Mouse (Mus musculus) G1E (cell line): Measurements from ENCODE around the gene Ppp1r27. TPM values are rescaled to one million over a fixed set of nuclear protein-coding genes. Genes with fewer than 3 reads are reported as not detected.

Experiments
- ATAC-seq: 2 replicates; pipeline ENCODE4 v1.8.0; 2016; ENCODE audit warnings: mild to moderate bottlenecking; ENCODE audit not compliant: insufficient number of reproducible peaks, poor library complexity, low FRiP score, severe bottlenecking; ENCODE audit errors: extremely low read depth
- DNase-seq: peaks from one replicate; pipeline ENCODE4 v3.0.0; 2012; ENCODE audit warnings: low spot score
- H3K27me3 ChIP-seq: 2 replicates; pipeline ENCODE4 v1.6.1; 2012; ENCODE audit warnings: mild to moderate bottlenecking, low read length, inconsistent platforms; ENCODE audit not compliant: insufficient read depth
- H3K36me3 ChIP-seq: replicated peaks from 2 replicates; pipeline ENCODE3; 2012; ENCODE audit warnings: mild to moderate bottlenecking, inconsistent platforms
- H3K4me1 ChIP-seq: 2 replicates; pipeline ENCODE4 v1.6.1; 2012; ENCODE audit warnings: low read depth, low read length, inconsistent platforms, mixed read lengths; ENCODE audit not compliant: insufficient read depth
- H3K4me3 ChIP-seq: 2 replicates; pipeline ENCODE4 v1.5.1; 2012; ENCODE audit warnings: low read depth, mild to moderate bottlenecking, inconsistent platforms, low read length, moderate library complexity, mixed read lengths
- H3K9me3 ChIP-seq: replicated peaks from 2 replicates; pipeline ENCODE4 v1.6.1; 2012; ENCODE audit warnings: inconsistent platforms
- CTCF ChIP-seq: IDR thresholded peaks from 2 replicates; pipeline ENCODE4 v1.5.1; 2012; ENCODE audit warnings: low read depth, low read length, inconsistent platforms, mixed read lengths
- GATA1 ChIP-seq: IDR thresholded peaks from 2 replicates; pipeline ENCODE4 v1.6.1; 2012; ENCODE audit warnings: borderline replicate concordance, low read length, inconsistent platforms, mixed read lengths
- GATA2 ChIP-seq: IDR thresholded peaks from 2 replicates; pipeline ENCODE4 v1.6.1; 2012; ENCODE audit warnings: low read depth, low read length, inconsistent platforms, borderline replicate concordance
- POLR2AphosphoS5 ChIP-seq: IDR thresholded peaks from 2 replicates; pipeline ENCODE4 v1.6.1; 2012; ENCODE audit warnings: low read depth, low read length, inconsistent platforms; ENCODE audit not compliant: insufficient replicate concordance
- TAL1 ChIP-seq: conservative IDR thresholded peaks from 2 replicates; pipeline ENCODE4 v1.6.1; 2012; ENCODE audit warnings: low read depth, low read length, inconsistent platforms, mixed read lengths
- polyA plus RNA-seq: library from polyadenylated mRNA; stranded (reverse); fragments of >175 nt; gene quantifications from 2 replicates; pipeline ENCODE4 v1.2.3, GENCODE M21; 2012
- total RNA-seq, 2 experiments: library from RNA; stranded (forward) in 1 of 2; stranded (reverse) in 1 of 2; fragments of 200-1000 nt in 1 of 2; fragments of >200 nt in 1 of 2; fragmentation: Nextera tagmentation in 1 of 2; gene quantifications; 2 replicates each; pipeline ENCODE4 v1.2.3; 2014 to 2017

Gene Ppp1r27
- total and polyA plus RNA-seq, 3 experiments: not detected

DNA sequence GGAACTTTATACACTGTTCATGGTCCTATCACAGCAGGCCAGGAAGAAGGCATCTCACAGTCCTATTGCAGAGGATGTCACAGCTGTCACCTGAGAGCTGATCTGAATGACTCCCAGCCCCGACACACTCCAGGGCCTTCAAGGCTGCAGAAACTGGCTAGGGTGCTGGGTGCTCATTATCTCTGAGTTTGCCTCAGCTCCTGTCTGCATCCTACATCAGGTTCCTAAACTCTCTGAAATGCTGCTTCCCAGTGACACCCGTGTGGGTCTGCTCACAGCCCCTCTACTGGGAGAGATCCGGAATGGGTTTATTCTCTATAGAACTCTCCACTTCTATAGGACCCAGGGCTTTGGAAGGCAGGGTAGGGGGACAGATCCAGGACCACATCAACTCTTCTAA, 2.7 kb downstream of the Ppp1r27 start:
- Histone ChIP-seq H3K36me3 (peaks cover 66% of the 10 kb centered on the region), H3K4me3 (peak overlapping the region; percentile 87; the same call in 1 of the 2 replicates), H3K4me1 (peaks cover 36% of the 10 kb centered on the region), H3K27me3 (peaks cover 2% of the 10 kb centered on the region; the same call in 1 of the 2 replicates), H3K9me3 (no peaks in the 10 kb centered on the region)
- DNase-seq (no peak), ATAC-seq (no peak)
- TF ChIP-seq GATA1 (no peak), POLR2AphosphoS5 (no peak), GATA2 (no peak), CTCF (no peak), TAL1 (no peak)

DNA sequence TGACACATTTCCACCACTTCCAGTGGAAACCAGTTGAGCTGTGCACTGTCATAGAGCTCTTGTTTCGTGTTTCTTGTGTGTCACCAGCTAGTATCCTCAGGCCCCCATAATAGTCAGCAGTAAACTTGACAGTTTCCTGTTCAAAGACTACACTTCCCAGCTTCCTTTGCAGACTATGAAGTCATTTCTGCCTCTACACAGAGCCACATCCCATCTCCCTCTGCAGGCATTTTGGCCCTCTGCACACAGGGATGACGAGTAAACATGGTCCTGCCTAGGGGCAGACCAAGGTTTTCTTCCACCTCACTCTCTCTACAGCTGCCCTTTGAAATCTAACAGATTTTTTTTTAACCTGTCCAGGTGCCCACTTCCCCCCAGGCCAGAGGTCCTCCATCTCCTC, 3.5 kb downstream of the Ppp1r27 start:
- DNase-seq (no peak), ATAC-seq (peak; percentile 32; the same call in 1 of the 2 replicates)
- peaks cover 36% of the 10 kb centered on the region for H3K4me1 ChIP-seq
- peaks cover 73% of the 10 kb centered on the region for H3K36me3 ChIP-seq
- no peak overlapping the region for H3K4me3 ChIP-seq
- no peak for TF ChIP-seq CTCF
- no peak for TF ChIP-seq POLR2AphosphoS5
- TF ChIP-seq TAL1: no peak
- TF ChIP-seq GATA1: no peak
- no peak for TF ChIP-seq GATA2
- H3K27me3 ChIP-seq: no peaks in the 10 kb centered on the region
- H3K9me3 ChIP-seq: no peaks in the 10 kb centered on the region

DNA sequence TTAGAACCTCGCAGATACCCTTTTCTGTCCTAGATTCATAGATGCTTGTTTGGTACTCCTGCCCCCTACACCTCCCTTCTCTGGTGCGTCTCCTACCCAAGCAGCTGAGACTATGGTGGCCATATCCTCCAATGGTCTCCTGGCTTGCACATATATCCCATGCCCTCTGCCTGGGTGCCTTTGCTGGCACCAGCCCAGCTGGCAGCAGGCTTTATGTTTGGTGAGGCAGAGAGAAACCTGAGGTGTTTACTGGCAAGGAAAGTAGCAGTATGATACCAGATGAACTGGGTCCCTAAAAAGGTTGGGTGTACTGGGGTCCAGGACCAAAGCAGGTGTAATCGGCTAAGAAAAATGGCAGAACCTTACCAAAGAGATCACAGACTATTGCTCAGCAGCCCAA, 5.0 kb downstream of the Ppp1r27 start:
- TF ChIP-seq TAL1 (no peak), POLR2AphosphoS5 (no peak), CTCF (no peak), GATA2 (no peak), GATA1 (no peak)
- Histone ChIP-seq H3K4me3 (no peak overlapping the region), H3K27me3 (no peaks in the 10 kb centered on the region), H3K36me3 (peaks cover 74% of the 10 kb centered on the region), H3K9me3 (no peaks in the 10 kb centered on the region), H3K4me1 (peaks cover 39% of the 10 kb centered on the region)
- DNase-seq (no peak), ATAC-seq (no peak)

DNA sequence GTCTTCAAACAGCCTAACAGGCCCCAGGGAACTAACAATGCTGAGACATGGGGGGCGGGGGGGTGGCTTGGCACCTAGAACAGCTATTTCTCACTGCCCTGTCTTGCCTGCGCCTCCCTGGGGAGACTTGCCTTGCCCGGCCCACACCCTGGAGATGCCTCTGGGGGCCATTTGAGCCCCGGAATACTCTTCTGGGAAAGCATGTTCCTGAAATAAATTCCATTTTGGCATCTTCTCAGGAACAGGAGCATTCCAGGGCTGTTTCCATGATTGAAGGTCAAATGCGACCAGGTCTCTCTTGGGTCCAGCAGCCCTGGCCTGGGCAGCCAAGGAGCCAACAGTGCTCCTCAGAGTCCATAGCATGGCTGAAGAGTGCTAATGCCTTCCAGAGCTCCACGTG, 8.6 kb downstream of the Ppp1r27 start:
- DNase-seq: no peak
- Histone ChIP-seq H3K9me3 (no peaks in the 10 kb centered on the region), H3K27me3 (peaks cover 21% of the 10 kb centered on the region), H3K4me1 (peaks cover 26% of the 10 kb centered on the region), H3K4me3 (no peak overlapping the region), H3K36me3 (peaks cover 59% of the 10 kb centered on the region)
- ATAC-seq: no peak
- TF ChIP-seq GATA1: no peak
- TF ChIP-seq CTCF: no peak
- no peak for TF ChIP-seq POLR2AphosphoS5
- no peak for TF ChIP-seq TAL1
- TF ChIP-seq GATA2: no peak

DNA sequence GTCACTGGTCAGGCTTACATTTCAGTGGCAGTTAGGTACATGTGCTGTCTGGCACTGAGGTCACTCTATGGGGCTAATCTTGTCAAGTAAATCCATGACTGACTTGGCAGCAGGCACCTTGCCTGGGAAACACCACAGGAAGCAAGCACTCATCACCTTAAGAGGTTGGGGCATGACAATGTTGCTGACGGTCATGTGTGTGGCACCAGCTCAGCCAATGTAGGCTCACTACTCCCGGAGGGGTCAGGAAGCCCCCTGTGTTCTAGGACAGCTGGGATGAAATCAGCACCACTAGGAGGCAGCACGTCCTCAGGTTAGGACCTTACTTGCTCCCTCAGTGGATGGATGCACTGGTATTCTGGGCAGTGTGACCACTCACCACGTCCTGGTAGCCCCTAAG, 9.0 kb downstream of the Ppp1r27 start:
- Histone ChIP-seq H3K4me1 (peaks cover 24% of the 10 kb centered on the region), H3K4me3 (no peak overlapping the region), H3K27me3 (peaks cover 26% of the 10 kb centered on the region), H3K9me3 (no peaks in the 10 kb centered on the region), H3K36me3 (peaks cover 56% of the 10 kb centered on the region)
- DNase-seq: no peak
- no peak for TF ChIP-seq GATA2
- no peak for TF ChIP-seq POLR2AphosphoS5
- TF ChIP-seq GATA1: no peak
- TF ChIP-seq TAL1: no peak
- TF ChIP-seq CTCF: no peak
- ATAC-seq: no peak

DNA sequence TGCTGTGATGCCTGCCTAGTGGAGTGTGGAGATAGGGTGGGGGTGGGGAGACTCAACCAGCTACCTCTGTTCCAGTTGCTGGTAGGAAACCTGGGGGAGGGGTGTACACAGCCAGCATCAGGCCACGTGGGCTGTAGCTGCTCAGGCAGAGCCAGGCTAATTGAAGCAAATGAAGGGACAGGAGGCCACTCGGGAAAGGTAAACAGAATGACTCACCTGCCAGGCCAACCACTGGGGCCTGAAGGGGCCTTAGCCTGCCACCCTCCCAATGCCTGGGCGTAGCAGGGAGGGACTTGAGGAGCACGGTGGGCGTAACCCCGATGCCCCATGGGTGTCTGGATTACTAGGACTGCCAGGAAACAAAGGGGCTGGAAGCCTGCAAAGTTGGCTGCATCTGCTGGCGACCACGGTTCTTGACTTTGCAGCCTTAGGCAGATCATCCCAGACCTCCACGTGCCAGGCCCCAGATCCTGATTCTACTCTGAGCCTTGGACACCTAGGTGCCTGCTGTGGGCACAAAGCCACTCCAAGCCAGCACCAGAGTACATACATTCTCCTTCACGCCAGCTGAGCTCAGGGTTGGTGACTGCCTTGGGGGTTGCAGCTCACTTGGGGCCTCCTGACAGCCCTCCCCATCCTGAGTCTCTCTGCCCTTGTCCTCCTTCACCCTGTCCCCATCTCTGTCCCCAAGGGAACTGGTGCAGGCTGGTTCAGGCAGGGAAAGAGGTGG, 11.5 kb downstream of the Ppp1r27 start:
- TF ChIP-seq GATA2 (no peak), TAL1 (no peak), POLR2AphosphoS5 (no peak), GATA1 (no peak), CTCF (no peak)
- ATAC-seq: no peak
- H3K36me3 ChIP-seq: peaks cover 32% of the 10 kb centered on the region
- peaks cover 33% of the 10 kb centered on the region for H3K4me1 ChIP-seq
- no peaks in the 10 kb centered on the region for H3K9me3 ChIP-seq
- no peak overlapping the region for H3K4me3 ChIP-seq
- DNase-seq: no peak
- H3K27me3 ChIP-seq: peaks cover 49% of the 10 kb centered on the region
